Mouse (Mus musculus): ENCODE data around the gene Speg. TPM values are rescaled to one million over a fixed set of nuclear protein-coding genes. Genes with fewer than 3 reads are reported as not detected.

The Speg gene
- polyA plus RNA-seq, 1 experiment from 2014 or later: 53.4 TPM

DNA sequence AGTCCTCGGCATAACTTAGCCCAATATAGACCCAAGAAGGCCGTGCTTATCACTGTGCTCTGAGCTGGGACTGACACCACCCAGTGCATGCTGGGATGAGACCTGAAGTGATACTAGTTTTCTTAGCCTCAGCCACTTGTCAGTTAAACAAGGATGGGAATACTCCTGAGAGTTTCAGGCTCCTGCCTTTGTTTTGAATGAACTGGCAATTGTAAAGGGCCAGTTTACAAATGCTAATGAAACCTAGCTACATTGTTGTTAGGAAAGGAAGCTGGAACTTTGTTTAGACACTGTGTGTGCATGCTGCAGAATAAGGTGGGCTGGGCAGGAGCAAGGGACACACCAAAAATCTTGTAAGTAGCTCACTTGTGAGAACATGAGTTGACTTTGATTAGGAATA, 5.9 kb downstream of the Speg start:
- peaks cover 38 to 63% of the 10 kb centered on the region in 2 experiments for H3K4me1 ChIP-seq (ENCODE audit: control insufficient read depth in 2 of 2, insufficient read depth in 2 of 2, low read length in 2 of 2)
- peaks cover 2% of the 10 kb centered on the region; the same call in 1 of the 2 replicates for H3K27me3 ChIP-seq (ENCODE audit: control insufficient read depth, insufficient read depth, low read length)
- peak overlapping the region; percentile 94; the same call in 1 of the 2 replicates for H3K9ac ChIP-seq (ENCODE audit: low read length)
- 15% methylated on average over 2 of the region's 2 CpGs for WGBS
- H3K27ac ChIP-seq (replicated peaks in 1 of 2; ENCODE audit: control insufficient read depth in 1 of 2, insufficient read depth in 1 of 2, low read depth in 2 of 2, low read length in 2 of 2): peak overlapping the region; percentile 73 to 89
- peak overlapping the region; percentile 95 for H3K4me2 ChIP-seq (ENCODE audit: low read length)
- peak overlapping the region in 1 of 2 experiments; percentile 68; a peak in 1 of 4 replicates for H3K4me3 ChIP-seq (ENCODE audit: control insufficient read depth in 1 of 2, insufficient read depth in 1 of 2, low read depth in 1 of 2, low read length in 2 of 2)
- H3K36me3 ChIP-seq (ENCODE audit: control insufficient read depth, insufficient read depth, low read length): peaks cover 12% of the 10 kb centered on the region
- no peaks in the 10 kb centered on the region for H3K9me3 ChIP-seq (ENCODE audit: control insufficient read depth, low read length)
- ATAC-seq (ENCODE audit: insufficient number of reproducible peaks, insufficient read depth, low FRiP score, low read depth): no peak

GRCm38 (mm10) chr1:75381482-75382355, 6.6 kb downstream of the Speg start:
- 5% methylated on average over 52 of the region's 60 CpGs for WGBS
- peak; percentile 31 for ATAC-seq (ENCODE audit: insufficient number of reproducible peaks, insufficient read depth, low FRiP score, low read depth)

DNA sequence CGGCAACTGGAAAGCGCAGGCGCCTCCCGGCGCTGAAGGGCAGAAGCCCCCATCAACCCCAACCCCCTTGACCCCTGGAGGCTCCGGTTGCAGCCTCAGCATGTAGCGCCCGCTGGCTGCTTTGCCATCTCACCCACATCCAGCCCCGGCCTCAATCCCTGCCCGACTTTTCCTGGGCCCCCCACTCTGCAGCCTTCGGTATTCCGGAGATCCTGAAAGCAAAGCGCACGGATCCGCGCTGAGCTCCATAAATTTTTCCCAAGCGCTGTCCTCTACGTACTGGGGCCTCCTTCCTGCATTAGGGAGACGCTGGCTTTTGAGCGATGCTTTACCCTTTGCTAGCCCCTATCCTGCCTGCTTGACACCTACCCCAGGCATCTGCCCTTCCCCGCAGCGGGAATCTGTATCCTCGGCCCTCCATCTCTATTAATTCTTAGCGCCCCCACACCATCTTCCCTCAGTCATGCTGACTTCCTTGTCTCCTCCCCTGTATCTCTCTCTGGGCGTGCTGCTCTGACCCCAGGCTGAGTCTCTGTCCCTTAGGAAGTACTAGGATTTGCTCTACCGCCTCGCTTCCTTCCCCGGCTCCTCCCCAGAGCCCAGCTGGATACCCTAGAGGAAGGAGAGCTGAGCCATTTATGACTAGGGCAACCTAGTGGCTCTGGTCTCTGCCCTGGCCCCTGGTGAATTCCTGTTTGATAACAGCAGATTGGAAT, 7.4 kb downstream of the Speg start:
- peak overlapping the region; percentile 53 to 89 for H3K27ac ChIP-seq (replicated peaks in 1 of 2; ENCODE audit: control insufficient read depth in 1 of 2, insufficient read depth in 1 of 2, low read depth in 2 of 2, low read length in 2 of 2)
- H3K4me1 ChIP-seq (ENCODE audit: control insufficient read depth in 2 of 2, insufficient read depth in 2 of 2, low read length in 2 of 2): peaks cover 44 to 70% of the 10 kb centered on the region in 2 experiments
- WGBS: 3% methylated on average over 23 of the region's 28 CpGs
- H3K4me2 ChIP-seq (ENCODE audit: low read length): peak overlapping the region; percentile 95
- H3K4me3 ChIP-seq (ENCODE audit: control insufficient read depth in 1 of 2, insufficient read depth in 1 of 2, low read depth in 1 of 2, low read length in 2 of 2): peak overlapping the region; percentile 41 to 68
- peaks cover 12% of the 10 kb centered on the region for H3K36me3 ChIP-seq (ENCODE audit: control insufficient read depth, insufficient read depth, low read length)
- peak overlapping the region; percentile 94 for H3K9ac ChIP-seq (ENCODE audit: low read length)
- no peaks in the 10 kb centered on the region for H3K9me3 ChIP-seq (ENCODE audit: control insufficient read depth, low read length)
- peaks cover 11% of the 10 kb centered on the region; the same call in 1 of the 2 replicates for H3K27me3 ChIP-seq (ENCODE audit: control insufficient read depth, insufficient read depth, low read length)
- peak; percentile 7; the same call in 1 of the 2 replicates for ATAC-seq (ENCODE audit: insufficient number of reproducible peaks, insufficient read depth, low FRiP score, low read depth)

More at GRCm38 (mm10) chr1:75381482-75382355, 6.6 kb downstream of the Speg start:
- Histone ChIP-seq H3K4me2 (ENCODE audit: low read length) (peak overlapping the region; percentile 95), H3K9ac (ENCODE audit: low read length) (peak overlapping the region; percentile 94), H3K4me3 (ENCODE audit: control insufficient read depth in 1 of 2, insufficient read depth in 1 of 2, low read depth in 1 of 2, low read length in 2 of 2) (peak overlapping the region; percentile 57 to 68), H3K36me3 (ENCODE audit: control insufficient read depth, insufficient read depth, low read length) (peaks cover 12% of the 10 kb centered on the region), H3K27me3 (ENCODE audit: control insufficient read depth, insufficient read depth, low read length) (peaks cover 3% of the 10 kb centered on the region; the same call in 1 of the 2 replicates), H3K4me1 (ENCODE audit: control insufficient read depth in 2 of 2, insufficient read depth in 2 of 2, low read length in 2 of 2) (peaks cover 40 to 62% of the 10 kb centered on the region in 2 experiments), H3K27ac (replicated peaks in 1 of 2; ENCODE audit: control insufficient read depth in 1 of 2, insufficient read depth in 1 of 2, low read depth in 2 of 2, low read length in 2 of 2) (peak overlapping the region; percentile 73 to 89), H3K9me3 (ENCODE audit: control insufficient read depth, low read length) (no peaks in the 10 kb centered on the region)

DNA sequence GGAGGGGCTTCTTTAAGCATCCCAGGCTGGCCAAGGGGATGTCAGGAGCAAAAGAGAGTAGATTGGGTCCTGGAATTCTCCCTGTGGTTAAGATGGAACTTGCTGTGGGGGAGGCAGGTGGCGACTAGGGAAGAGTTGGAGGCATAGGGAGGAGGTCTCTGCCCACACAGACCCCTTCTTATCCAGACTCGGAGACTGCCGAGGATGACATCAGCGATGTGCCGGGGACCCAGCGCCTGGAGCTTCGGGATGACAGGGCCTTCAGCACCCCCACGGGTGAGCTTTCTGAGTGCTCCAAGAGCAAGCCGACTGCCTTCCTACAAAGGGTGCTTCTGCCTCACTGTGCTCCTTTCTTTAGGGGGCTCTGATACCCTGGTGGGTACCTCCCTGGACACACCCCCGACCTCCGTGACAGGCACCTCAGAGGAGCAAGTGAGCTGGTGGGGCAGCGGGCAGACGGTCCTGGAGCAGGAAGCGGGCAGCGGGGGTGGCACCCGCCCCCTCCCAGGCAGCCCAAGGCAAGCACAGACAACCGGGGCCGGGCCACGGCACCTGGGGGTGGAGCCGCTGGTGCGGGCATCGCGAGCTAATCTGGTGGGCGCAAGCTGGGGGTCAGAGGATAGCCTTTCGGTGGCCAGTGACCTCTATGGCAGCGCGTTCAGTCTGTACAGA, 9.5 kb downstream of the Speg start:
- Histone ChIP-seq H3K9ac (ENCODE audit: low read length) (peak overlapping the region; percentile 44; the same call in 1 of the 2 replicates), H3K36me3 (ENCODE audit: control insufficient read depth, insufficient read depth, low read length) (peaks cover 24% of the 10 kb centered on the region), H3K27ac (replicated peaks in 1 of 2; ENCODE audit: control insufficient read depth in 1 of 2, insufficient read depth in 1 of 2, low read depth in 2 of 2, low read length in 2 of 2) (no peak overlapping the region), H3K4me1 (ENCODE audit: control insufficient read depth in 2 of 2, insufficient read depth in 2 of 2, low read length in 2 of 2) (peaks cover 51 to 83% of the 10 kb centered on the region in 2 experiments), H3K9me3 (ENCODE audit: control insufficient read depth, low read length) (no peaks in the 10 kb centered on the region), H3K4me3 (ENCODE audit: control insufficient read depth in 1 of 2, insufficient read depth in 1 of 2, low read depth in 1 of 2, low read length in 2 of 2) (no peak overlapping the region), H3K27me3 (ENCODE audit: control insufficient read depth, insufficient read depth, low read length) (peaks cover 22% of the 10 kb centered on the region), H3K4me2 (ENCODE audit: low read length) (0 out of 2 replicates have a peak overlapping the region, but pooled peaks have one; percentile 1)
- WGBS: 70% methylated on average over 27 of the region's 27 CpGs
- ATAC-seq (ENCODE audit: insufficient number of reproducible peaks, insufficient read depth, low FRiP score, low read depth): no peak

DNA sequence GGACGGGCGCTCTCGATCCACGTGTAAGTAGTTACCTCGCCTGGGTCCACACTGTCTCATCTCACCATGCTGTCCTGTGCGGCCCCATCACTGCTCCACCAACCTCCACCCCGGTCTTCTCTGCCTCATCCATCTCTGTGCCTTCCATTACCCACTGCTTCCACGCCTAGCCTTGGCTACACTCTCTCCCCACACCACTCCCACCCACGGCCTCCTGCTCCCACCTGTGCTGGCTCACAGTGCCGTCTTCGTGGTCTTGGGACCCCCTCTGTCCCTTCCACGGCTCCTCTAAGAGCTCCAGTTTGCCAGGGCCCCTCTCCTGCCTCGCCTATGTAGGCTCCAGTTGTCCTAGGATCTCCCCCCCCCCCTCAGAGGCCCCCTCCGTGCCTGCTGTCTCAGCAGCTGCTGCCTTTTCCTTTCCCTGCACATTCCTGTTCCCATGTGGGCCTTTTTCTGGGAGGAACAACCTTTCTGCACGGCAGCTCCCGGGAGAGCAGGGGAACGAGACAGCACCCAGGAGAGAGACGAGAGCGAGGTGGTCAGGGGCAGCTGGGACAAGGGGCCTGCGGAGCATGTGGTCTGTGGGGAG, 10.1 kb downstream of the Speg start:
- H3K27ac ChIP-seq (replicated peaks in 1 of 2; ENCODE audit: control insufficient read depth in 1 of 2, insufficient read depth in 1 of 2, low read depth in 2 of 2, low read length in 2 of 2): no peak overlapping the region
- H3K9me3 ChIP-seq (ENCODE audit: control insufficient read depth, low read length): no peaks in the 10 kb centered on the region
- ATAC-seq (ENCODE audit: insufficient number of reproducible peaks, insufficient read depth, low FRiP score, low read depth): no peak
- H3K27me3 ChIP-seq (ENCODE audit: control insufficient read depth, insufficient read depth, low read length): peaks cover 22% of the 10 kb centered on the region
- no peak overlapping the region for H3K4me3 ChIP-seq (ENCODE audit: control insufficient read depth in 1 of 2, insufficient read depth in 1 of 2, low read depth in 1 of 2, low read length in 2 of 2)
- 62% methylated on average over 19 of the region's 20 CpGs for WGBS
- peaks cover 30% of the 10 kb centered on the region for H3K36me3 ChIP-seq (ENCODE audit: control insufficient read depth, insufficient read depth, low read length)
- H3K9ac ChIP-seq (ENCODE audit: low read length): peak overlapping the region; percentile 44; the same call in 1 of the 2 replicates
- no peak overlapping the region for H3K4me2 ChIP-seq (ENCODE audit: low read length)
- H3K4me1 ChIP-seq (ENCODE audit: control insufficient read depth in 2 of 2, insufficient read depth in 2 of 2, low read length in 2 of 2): peaks cover 45 to 78% of the 10 kb centered on the region in 2 experiments

DNA sequence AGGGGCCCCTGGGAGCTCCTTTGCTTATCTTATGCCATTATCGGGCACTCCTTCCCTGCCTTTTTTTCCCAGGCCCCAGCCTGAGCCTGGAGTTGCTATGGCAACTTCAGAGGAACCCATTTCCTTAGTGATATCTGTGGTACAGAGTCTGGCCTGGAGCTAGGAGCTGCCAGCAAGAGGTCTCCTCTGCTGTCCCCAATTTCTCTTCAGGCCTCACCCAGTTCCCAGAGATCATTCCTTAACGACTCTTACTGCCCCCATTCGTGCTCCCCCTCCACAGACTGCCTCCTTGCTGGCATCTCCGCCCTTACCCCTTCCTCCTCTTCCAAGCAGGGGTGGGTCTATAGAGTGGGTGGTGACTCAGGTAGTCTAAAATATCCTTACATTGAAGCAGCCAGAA, 11.1 kb downstream of the Speg start:
- Histone ChIP-seq H3K4me1 (ENCODE audit: control insufficient read depth in 2 of 2, insufficient read depth in 2 of 2, low read length in 2 of 2) (peaks cover 43 to 69% of the 10 kb centered on the region in 2 experiments), H3K27ac (replicated peaks in 1 of 2; ENCODE audit: control insufficient read depth in 1 of 2, insufficient read depth in 1 of 2, low read depth in 2 of 2, low read length in 2 of 2) (no peak overlapping the region), H3K4me2 (ENCODE audit: low read length) (no peak overlapping the region), H3K9ac (ENCODE audit: low read length) (no peak overlapping the region; the same call in 1 of the 2 replicates), H3K27me3 (ENCODE audit: control insufficient read depth, insufficient read depth, low read length) (peaks cover 22% of the 10 kb centered on the region), H3K36me3 (ENCODE audit: control insufficient read depth, insufficient read depth, low read length) (peaks cover 38% of the 10 kb centered on the region), H3K4me3 (ENCODE audit: control insufficient read depth in 1 of 2, insufficient read depth in 1 of 2, low read depth in 1 of 2, low read length in 2 of 2) (no peak overlapping the region), H3K9me3 (ENCODE audit: control insufficient read depth, low read length) (no peaks in the 10 kb centered on the region)
- no peak for ATAC-seq (ENCODE audit: insufficient number of reproducible peaks, insufficient read depth, low FRiP score, low read depth)
- WGBS: 26% methylated on average over 4 of the region's 4 CpGs

All from heart, embryonic 14.5 days (tissue).